Mouse (Mus musculus): ENCODE measurements at regions not wholly inside any gene's neighbourhood (a gene's known extent, or its start where the extent isn't known, plus 50 kb on each side); places are given as distances from the start of the nearest gene placed in this dataset.

- Histone ChIP-seq H3K4me3 (ENCODE audit: extremely low read depth, insufficient read depth, insufficient read length) (no peak overlapping the region), H3K36me3 (ENCODE audit: control insufficient read depth, insufficient read depth, low read length) (no peaks in the 10 kb centered on the region), H3K27me3 (ENCODE audit: control insufficient read depth, insufficient read depth, low read length) (no peaks in the 10 kb centered on the region), H3K4me1 (ENCODE audit: control insufficient read depth, insufficient read depth, insufficient read length) (no peaks in the 10 kb centered on the region), H3K27ac (ENCODE audit: insufficient read depth, low read length) (no peak overlapping the region)
- 86% methylated on average over 4 of the region's 4 CpGs for WGBS
- DNase-seq (ENCODE audit: low read depth in 1 of 2, low spot score in 2 of 2): no peak
- TF ChIP-seq CTCF (IDR thresholded peaks at IDR 0.05; ENCODE audit: extremely low read depth, insufficient read depth, insufficient read length, insufficient replicate concordance): no peak
- no peak for TF ChIP-seq POLR2A (IDR thresholded peaks at IDR 0.05; ENCODE audit: low read depth, low read length)
Measured at GRCm38 (mm10) chr12:114148779-114149178, 605.1 kb downstream of the Adam6a start.

GRCm38 (mm10) chr12:114172305-114172704 is 628.6 kb downstream of the Adam6a start:
- H3K27ac ChIP-seq (ENCODE audit: insufficient read depth, low read length): no peak overlapping the region
- TF ChIP-seq CTCF (IDR thresholded peaks at IDR 0.05; ENCODE audit: extremely low read depth, insufficient read depth, insufficient read length, insufficient replicate concordance): no peak
- TF ChIP-seq POLR2A (IDR thresholded peaks at IDR 0.05; ENCODE audit: low read depth, low read length): no peak
- no peaks in the 10 kb centered on the region for H3K4me1 ChIP-seq (ENCODE audit: control insufficient read depth, insufficient read depth, insufficient read length)
- H3K4me3 ChIP-seq (ENCODE audit: extremely low read depth, insufficient read depth, insufficient read length): no peak overlapping the region
- no peaks in the 10 kb centered on the region for H3K36me3 ChIP-seq (ENCODE audit: control insufficient read depth, insufficient read depth, low read length)
- DNase-seq (ENCODE audit: low read depth in 1 of 2, low spot score in 2 of 2): no peak
- 89% methylated on average over 2 of the region's 2 CpGs for WGBS
- H3K27me3 ChIP-seq (ENCODE audit: control insufficient read depth, insufficient read depth, low read length): no peaks in the 10 kb centered on the region

GRCm38 (mm10) chr12:114199521-114199920 is 655.8 kb downstream of the Adam6a start:
- Histone ChIP-seq H3K36me3 (ENCODE audit: control insufficient read depth, insufficient read depth, low read length) (no peaks in the 10 kb centered on the region), H3K27me3 (ENCODE audit: control insufficient read depth, insufficient read depth, low read length) (no peaks in the 10 kb centered on the region), H3K4me3 (ENCODE audit: extremely low read depth, insufficient read depth, insufficient read length) (no peak overlapping the region), H3K4me1 (ENCODE audit: control insufficient read depth, insufficient read depth, insufficient read length) (no peaks in the 10 kb centered on the region), H3K27ac (ENCODE audit: insufficient read depth, low read length) (no peak overlapping the region)
- DNase-seq (ENCODE audit: low read depth in 1 of 2, low spot score in 2 of 2): no peak
- 77% methylated on average over 1 of the region's 1 CpGs for WGBS
- TF ChIP-seq CTCF (IDR thresholded peaks at IDR 0.05; ENCODE audit: extremely low read depth, insufficient read depth, insufficient read length, insufficient replicate concordance) (no peak), POLR2A (IDR thresholded peaks at IDR 0.05; ENCODE audit: low read depth, low read length) (no peak)

- no peaks in the 10 kb centered on the region for H3K27me3 ChIP-seq (ENCODE audit: control insufficient read depth, insufficient read depth, low read length)
- 29% methylated on average over 3 of the region's 3 CpGs for WGBS
- DNase-seq (ENCODE audit: low read depth in 1 of 2, low spot score in 2 of 2): no peak
- no peaks in the 10 kb centered on the region for H3K4me1 ChIP-seq (ENCODE audit: control insufficient read depth, insufficient read depth, insufficient read length)
- TF ChIP-seq CTCF (IDR thresholded peaks at IDR 0.05; ENCODE audit: extremely low read depth, insufficient read depth, insufficient read length, insufficient replicate concordance): peak; percentile 30; the same call in 1 of the 2 replicates
- TF ChIP-seq POLR2A (IDR thresholded peaks at IDR 0.05; ENCODE audit: low read depth, low read length): no peak
- no peak overlapping the region for H3K27ac ChIP-seq (ENCODE audit: insufficient read depth, low read length)
- H3K4me3 ChIP-seq (ENCODE audit: extremely low read depth, insufficient read depth, insufficient read length): no peak overlapping the region
- no peaks in the 10 kb centered on the region for H3K36me3 ChIP-seq (ENCODE audit: control insufficient read depth, insufficient read depth, low read length)
Measured at GRCm38 (mm10) chr12:114222541-114222940, 678.8 kb downstream of the Adam6a start.
